Mouse (Mus musculus) bone marrow macrophage, adult 2 months (primary cell): ENCODE data around the gene Snapc4.

ENCODE experiments used
- CTCF ChIP-seq: IDR thresholded peaks from 2 replicates; pipeline ENCODE4 v1.5.1; 2012; ENCODE audit warnings: low read depth, mild to moderate bottlenecking, low read length, moderate library complexity
- POLR2A ChIP-seq: IDR thresholded peaks from 2 replicates; pipeline ENCODE4 v1.6.1; 2012; ENCODE audit warnings: mild to moderate bottlenecking, low read depth, low read length, borderline replicate concordance

DNA sequence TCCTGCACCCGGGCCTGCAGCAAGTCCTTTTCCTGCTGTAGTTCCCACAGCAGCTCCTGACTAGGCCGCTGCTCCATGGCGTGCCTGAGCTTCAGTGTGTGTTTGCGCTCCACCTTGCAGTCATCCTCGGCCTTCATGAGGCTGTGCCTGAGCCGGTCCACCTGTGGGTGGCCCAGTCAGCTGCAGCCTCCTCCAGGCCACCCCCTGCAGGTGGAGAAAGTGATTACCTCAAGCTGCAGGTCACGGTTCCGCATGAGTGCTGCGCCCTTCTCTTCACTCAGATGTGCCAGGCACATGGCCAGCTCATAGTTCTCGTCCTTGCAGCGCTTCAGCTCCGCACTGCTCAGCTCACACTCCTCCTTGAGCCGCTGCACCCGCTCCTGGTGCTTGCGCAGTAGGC is 23.0 kb downstream of the Snapc4 start:
- TF ChIP-seq CTCF (no peak), POLR2A (no peak)
